Mouse (Mus musculus): ENCODE measurements at regions not wholly inside any gene's neighbourhood (a gene's known extent, or its start where the extent isn't known, plus 50 kb on each side); places are given as distances from the start of the nearest gene placed in this dataset.

DNA sequence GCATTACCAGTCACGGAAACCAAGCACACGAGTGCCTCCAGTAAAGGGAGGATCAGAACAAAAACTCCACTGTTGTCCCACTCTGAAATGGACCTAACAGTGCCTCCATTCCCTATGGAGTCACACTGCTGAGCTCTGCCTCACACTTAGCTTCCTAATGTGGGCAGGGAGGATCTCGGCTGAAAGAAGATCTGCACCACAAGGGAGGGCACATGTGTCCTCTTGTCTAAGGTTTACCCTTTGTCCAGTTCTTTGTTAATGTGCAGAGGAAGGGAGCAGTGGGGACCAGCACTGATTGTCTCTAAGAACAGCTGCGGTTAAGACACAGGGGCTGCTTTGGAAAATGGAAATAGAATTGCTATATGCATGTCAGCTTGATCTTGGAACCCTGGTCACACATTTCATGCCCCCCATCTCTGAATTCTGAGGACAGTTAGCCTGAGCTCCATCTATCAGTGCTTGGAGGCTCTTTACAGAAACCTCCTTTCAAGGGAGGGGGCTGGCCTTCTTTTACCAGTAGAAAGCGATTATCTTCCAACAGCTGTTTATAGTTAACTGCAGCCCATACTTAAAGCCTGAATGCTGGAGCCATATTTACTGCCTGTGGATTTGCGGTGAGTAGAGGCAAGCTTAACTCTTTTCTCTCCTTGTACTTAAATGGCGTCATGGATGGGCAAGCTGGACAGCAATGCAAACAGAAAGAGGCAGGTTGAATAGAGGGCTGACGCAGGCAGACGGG, 485.5 kb upstream of the Cdh11 start:
- no peak for DNase-seq (ENCODE audit: low read depth, low spot score)

- no peak for DNase-seq (ENCODE audit: low read depth, low spot score)
These were observed 487.1 kb upstream of the Cdh11 start for GRCm38 (mm10) chr8:103272305-103273079.

DNA sequence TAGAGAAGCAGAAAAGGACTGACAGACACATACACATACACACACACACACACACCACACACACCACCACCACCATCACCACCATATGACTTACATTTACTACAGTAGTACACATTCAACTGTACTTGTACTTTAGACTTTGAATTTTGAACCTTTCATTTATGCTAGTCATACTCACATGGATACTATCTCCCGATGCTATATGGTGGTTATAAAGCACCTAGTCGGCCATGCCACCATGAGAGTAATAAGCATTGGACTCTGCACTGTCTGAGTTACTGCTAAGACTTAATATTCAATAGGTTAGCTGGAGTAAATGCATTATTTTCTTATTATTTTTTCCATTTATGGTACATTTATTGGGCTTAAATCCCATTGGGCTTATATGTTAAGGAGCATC, 488.0 kb upstream of the Cdh11 start:
- DNase-seq (ENCODE audit: low read depth, low spot score): no peak

DNA sequence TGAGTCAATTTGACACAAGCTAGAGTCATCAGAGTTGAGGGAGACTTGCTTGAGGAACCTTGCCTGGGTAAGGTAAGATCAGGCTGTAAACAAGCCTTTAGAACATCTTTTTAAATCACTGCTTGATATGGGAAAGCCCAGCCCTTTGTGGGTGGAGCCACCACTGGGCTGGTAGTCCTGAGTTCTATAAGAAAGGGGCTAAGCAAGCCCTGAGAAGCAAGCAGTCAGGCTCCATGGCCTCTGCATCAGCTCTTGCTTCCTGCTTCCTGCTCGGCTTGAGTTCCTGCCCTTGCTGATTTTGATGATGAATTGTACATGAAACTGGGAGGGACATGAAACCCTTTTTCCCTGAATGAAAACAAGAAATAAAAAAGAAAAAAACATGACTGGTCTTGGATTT, 496.4 kb upstream of the Cdh11 start:
- DNase-seq (ENCODE audit: low read depth, low spot score): no peak

- no peak for DNase-seq (ENCODE audit: low read depth, low spot score)
These were observed 503.1 kb upstream of the Cdh11 start for GRCm38 (mm10) chr8:103288561-103288974.

DNA sequence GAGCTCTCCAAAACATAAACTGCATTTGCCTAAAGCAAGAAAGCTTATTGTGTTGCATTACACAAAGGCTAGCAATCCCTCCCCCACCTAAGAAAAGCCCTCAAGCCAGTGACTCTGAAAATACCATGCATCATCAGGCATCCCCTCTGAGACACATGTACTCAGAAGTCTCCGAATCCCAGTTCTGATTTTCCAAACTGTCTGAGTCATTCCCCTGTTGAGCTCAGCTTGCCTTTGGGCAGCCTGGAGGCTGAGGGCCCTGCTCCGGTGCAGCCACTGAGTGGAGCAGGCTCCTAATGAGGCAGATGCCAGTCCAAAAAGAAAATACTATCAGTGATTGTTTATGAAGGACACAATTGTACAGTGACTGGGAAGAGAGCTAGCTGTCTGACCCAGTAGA, 507.5 kb upstream of the Cdh11 start:
- no peak for DNase-seq (ENCODE audit: low read depth, low spot score)

DNA sequence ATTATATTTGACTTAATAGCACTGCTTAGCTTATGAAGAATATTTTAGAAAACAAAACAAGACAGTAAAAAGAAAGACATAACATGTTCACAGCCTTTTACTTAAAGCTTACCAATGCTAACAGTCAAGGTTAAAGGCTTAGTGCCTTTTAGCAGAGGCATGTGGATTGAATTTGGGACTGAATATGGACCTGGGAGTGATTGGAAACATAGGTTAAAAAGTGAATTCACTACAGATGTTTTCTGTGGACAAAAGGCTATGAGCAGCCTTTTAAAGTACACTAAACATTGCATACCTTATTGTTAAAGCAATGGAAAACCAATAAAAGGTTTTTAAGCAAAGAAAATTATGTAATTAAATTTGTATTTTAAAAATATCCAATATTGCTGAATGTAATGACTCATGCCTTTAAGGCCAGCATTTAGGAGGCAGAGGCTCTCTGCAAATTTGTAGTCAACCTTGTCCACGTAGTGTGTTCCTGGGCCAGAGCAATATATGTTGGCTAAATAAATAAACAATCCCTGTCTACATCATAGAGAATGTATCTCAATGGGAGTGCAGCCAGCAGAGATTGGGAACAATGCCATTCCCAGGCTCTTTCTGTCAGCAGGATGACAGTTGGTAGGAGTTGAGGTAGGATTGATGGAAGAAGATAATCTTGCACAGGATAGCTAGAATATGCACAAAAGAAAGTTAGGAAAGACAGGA, 521.2 kb upstream of the Cdh11 start:
- no peak for DNase-seq (ENCODE audit: low read depth, low spot score)

GRCm38 (mm10) chr8:103313576-103313975, 528.1 kb upstream of the Cdh11 start:
- no peak for DNase-seq (ENCODE audit: low read depth, low spot score)

DNA sequence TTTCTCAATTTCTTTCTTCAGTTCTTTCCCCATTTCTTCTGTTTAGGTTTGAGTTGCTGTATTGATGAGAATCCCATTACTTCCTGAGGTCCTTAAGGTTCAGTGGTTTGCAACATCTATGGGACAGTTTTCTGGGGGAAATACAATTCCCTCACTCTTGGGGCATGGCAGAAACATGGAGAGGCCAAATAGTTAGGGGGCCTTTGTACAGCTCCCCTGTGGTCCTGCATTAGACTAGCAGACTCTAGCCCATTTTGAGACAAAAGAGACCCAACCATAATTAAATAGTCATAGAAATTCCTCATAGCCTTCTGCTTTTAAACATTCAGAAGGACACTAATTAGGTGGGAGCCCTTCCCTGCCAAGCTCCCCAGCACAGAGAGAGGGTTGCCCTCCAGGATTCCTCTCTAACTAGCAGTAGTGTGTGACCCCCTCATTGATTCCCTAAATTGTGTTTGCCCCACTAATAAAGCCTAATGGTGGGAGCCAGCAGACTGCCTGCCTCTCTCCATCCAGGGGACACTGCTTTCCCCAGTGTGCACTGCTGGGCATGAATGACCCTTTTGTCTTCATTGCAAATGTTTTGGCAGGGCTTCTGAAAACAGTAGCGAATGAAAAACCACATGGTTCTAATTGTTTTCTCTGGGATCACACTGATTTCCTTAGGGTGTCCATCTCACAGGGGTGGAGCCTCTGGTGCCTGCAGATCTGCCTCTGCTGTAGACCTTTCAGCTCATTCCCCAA, 529.0 kb upstream of the Cdh11 start:
- no peak for DNase-seq (ENCODE audit: low read depth, low spot score)

- DNase-seq (ENCODE audit: low read depth, low spot score): no peak
These were observed 530.3 kb upstream of the Cdh11 start for GRCm38 (mm10) chr8:103315742-103316141.

DNA sequence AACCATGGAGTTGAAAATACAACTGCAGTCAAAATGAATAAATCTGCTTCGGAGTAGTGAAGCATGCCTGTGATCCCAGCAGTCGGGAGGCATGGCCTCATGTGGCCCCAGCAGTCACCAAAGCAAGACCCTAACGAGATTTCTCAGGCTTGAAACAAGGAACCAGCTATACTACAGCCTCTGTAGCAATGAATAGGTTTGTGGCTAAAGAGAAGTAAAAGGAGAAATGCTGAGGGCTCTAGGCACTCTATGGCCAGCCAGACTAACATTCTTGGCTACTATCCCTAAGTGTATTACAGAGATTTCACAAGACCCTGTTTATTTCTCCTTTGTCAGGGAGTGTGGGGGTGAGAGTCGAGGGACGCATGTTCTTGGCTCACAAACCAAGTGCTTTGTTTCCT, 531.2 kb upstream of the Cdh11 start:
- no peak for DNase-seq (ENCODE audit: low read depth, low spot score)

GRCm38 (mm10) chr8:103317149-103317725, 531.8 kb upstream of the Cdh11 start:
- no peak for DNase-seq (ENCODE audit: low read depth, low spot score)

DNA sequence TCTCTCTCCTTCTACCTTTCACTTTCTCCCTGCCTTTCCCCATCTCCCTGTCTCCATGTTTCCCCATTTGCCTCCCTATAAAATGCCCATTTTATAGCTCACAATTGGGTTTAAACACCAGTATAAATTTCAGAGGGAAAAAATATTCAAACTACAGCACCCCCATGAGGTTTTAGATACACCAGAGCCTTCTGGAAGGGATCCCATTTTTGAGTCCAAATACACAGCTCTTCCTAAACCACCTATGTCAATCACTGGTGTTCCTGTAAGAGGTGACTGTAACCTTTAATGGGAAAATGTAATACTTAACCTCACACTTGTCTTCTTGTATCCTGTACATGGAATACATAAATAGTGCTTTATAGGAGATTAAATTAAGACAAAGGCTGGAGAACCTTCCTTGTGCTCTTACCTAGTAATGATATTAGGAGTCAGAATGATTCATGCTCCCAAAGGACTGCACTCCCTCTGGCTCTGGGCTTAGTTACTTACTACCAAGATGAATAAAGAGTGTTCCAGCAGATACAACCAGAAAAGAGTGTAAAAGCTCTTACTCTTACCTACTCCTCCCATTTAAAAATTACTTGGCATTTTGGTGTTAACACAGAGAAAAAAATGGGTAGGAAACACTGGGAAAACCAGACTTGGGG, 538.7 kb upstream of the Cdh11 start:
- DNase-seq (ENCODE audit: low read depth, low spot score): no peak

DNA sequence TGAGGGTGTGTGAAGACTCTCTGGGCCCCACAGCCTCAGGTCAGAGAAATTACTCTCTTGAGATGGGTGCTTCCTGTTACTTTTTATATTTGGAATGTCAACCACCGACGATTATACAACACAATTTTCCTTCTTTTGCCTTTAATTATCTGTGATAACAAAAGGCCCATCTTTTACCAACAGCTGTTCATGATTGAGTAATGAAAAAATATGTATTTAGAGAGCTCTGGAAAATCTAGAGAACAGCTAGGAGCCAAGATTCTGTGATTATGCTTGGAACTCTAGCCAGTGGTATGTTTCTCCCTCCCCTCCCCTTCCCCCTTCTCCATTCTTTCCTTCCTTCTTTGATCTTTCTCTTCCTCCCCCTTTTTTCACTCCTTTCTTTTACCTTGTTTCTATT, 546.0 kb upstream of the Cdh11 start:
- no peak for DNase-seq (ENCODE audit: low read depth, low spot score)

- no peak for DNase-seq (ENCODE audit: low read depth, low spot score)
These were observed 551.9 kb upstream of the Cdh11 start for GRCm38 (mm10) chr8:103337314-103337713.

GRCm38 (mm10) chr8:103339042-103339441, 553.6 kb upstream of the Cdh11 start:
- no peak for DNase-seq (ENCODE audit: low read depth, low spot score)

GRCm38 (mm10) chr8:103339951-103340350, 554.5 kb upstream of the Cdh11 start:
- no peak for DNase-seq (ENCODE audit: low read depth, low spot score)

DNA sequence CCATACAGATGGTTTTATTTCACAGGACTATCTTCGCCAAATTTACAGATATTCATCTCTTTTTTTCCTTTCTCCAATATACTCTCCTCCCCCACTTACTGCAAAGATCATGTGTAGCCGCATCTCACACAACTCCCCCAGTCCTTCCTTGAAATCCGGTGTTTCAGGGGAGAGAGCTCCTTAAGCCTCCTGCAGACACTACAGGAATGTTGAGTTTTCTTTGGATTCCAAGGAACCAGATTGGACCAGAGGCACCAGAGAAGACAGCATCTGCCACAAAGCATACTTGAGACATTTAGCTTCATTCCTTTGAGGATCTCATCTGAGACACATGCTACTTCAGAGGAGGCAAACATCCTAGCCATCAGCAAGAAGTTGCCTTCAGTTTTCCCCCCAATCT, 558.4 kb upstream of the Cdh11 start:
- DNase-seq (ENCODE audit: low read depth, low spot score): no peak

- no peak for DNase-seq (ENCODE audit: low read depth, low spot score)
These were observed 559.4 kb upstream of the Cdh11 start for GRCm38 (mm10) chr8:103344871-103345270.

DNA sequence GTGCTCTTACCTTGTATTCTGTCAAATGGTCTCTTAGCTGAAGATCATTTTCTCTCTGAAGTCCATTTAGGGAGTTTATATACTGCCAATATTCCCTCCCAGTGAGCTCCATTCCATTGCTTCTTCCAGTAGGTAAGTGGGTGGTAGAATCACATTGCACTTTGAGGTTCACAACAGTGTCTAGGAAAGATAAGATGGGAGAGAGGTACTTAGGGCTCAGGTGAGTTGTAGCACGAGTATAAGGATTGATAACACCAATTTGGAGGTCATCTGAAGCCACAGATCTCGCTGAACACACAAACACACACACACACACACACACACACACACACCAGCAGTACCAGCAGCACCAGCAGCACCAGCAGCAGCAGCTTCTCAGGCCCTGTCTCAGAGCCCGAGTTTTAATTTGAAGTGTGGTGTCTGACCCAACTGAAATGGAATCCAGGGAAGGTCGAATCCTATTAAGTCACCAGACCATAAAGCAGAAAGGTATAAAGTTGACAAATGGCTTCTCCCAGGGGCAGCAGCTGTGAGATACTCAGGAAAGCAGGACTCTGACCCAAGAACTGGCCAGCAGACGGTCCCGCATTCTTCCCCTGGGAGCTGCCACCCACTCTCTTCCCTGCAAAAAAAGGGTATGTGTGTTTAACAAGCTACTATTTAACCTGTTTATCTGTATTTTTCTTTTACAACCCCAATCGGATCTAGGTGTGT, 561.9 kb upstream of the Cdh11 start:
- no peak for DNase-seq (ENCODE audit: low read depth, low spot score)

Data from A20 (cell line).